Mouse (Mus musculus) midbrain, postnatal 0 days (tissue): ENCODE results near the gene Gm13698. TPM values are rescaled to one million over a fixed set of nuclear protein-coding genes. Genes with fewer than 3 reads are reported as not detected.
"Not testable (repeated sequence)": the region's sequence is repeated elsewhere in the genome, so short reads cannot be mapped to it uniquely, and the experiment has no call there.

Source experiments
- ATAC-seq: fragments of 200-750 bp; cut with Nextera tagmentation; 2 replicates; pipeline ENCODE4 v1.8.0; 2017; ENCODE audit warnings: moderate number of reproducible peaks, mild to moderate bottlenecking, moderate TSS enrichment, moderate library complexity; ENCODE audit not compliant: low FRiP score
- DNase-seq: peaks from one replicate; pipeline ENCODE4 v3.0.0-alpha.2; 2015; ENCODE audit warnings: low spot score
- H3K27ac ChIP-seq: fragments of 300-500 bp; sonication (generic); 2 replicates; pipeline ENCODE4 v1.5.1; 2014; ENCODE audit warnings: low read depth, mild to moderate bottlenecking, low read length, mixed read lengths
- H3K27me3 ChIP-seq: fragments of 300-500 bp; sonication (generic); 2 replicates; pipeline ENCODE4 v1.6.1; 2014; ENCODE audit warnings: low read length, control low read depth, mixed read lengths; ENCODE audit not compliant: insufficient read depth
- H3K36me3 ChIP-seq: fragments of 300-500 bp; sonication (generic); 2 replicates; pipeline ENCODE4 v1.6.1; 2014; ENCODE audit warnings: low read length, control low read depth, mixed read lengths; ENCODE audit not compliant: insufficient read depth
- H3K4me1 ChIP-seq: fragments of 300-500 bp; sonication (generic); 2 replicates; pipeline ENCODE4 v1.6.1; 2014; ENCODE audit warnings: mild to moderate bottlenecking, control low read depth, antibody characterized with exemption, low read length, mixed read lengths; ENCODE audit not compliant: insufficient read depth
- H3K4me2 ChIP-seq: fragments of 300-500 bp; sonication (generic); 2 replicates; pipeline ENCODE4 v1.6.1; 2014; ENCODE audit warnings: low read depth, mild to moderate bottlenecking, low read length, mixed read lengths; ENCODE audit not compliant: poor library complexity, severe bottlenecking
- H3K4me3 ChIP-seq: fragments of 300-500 bp; sonication (generic); 2 replicates; pipeline ENCODE4 v1.5.1; 2014; ENCODE audit warnings: low read depth, mild to moderate bottlenecking, low read length, moderate library complexity
- H3K9ac ChIP-seq: fragments of 300-500 bp; sonication (generic); replicated peaks from 2 replicates; pipeline ENCODE4 v1.6.1; 2014; ENCODE audit warnings: mild to moderate bottlenecking, low read length, moderate library complexity, mixed read lengths; ENCODE audit not compliant: poor library complexity, severe bottlenecking
- H3K9me3 ChIP-seq: fragments of 300-500 bp; sonication (generic); 2 replicates; pipeline ENCODE4 v1.6.1; 2016; ENCODE audit warnings: low read length, control low read depth
- WGBS: fragments of 180-500 bp; shearing (Covaris S2); extraction: QIAGEN DNeasy Blood & Tissue Kit; methylation state at CpG from one replicate; pipeline ENCODE4 v1.1.7; 2014; 5-methylcytosine and 5-hydroxymethylcytosine counted together
- polyA plus RNA-seq: library from polyadenylated mRNA; unstranded; fragments of >200 nt; fragmentation: Nextera tagmentation; extraction: Ambion mirVana; gene quantifications from 2 replicates; pipeline ENCODE4 v1.2.1, GENCODE M21; 2015
- total RNA-seq: library from RNA; depleted of rRNA; stranded (reverse); fragments of >200 nt; gene quantifications from 2 replicates; pipeline ENCODE4 v1.2.3, GENCODE M21; 2014; rRNA removed

The Gm13698 gene
- total and polyA plus RNA-seq, 2 experiments from 2014 or later: not detected

DNA sequence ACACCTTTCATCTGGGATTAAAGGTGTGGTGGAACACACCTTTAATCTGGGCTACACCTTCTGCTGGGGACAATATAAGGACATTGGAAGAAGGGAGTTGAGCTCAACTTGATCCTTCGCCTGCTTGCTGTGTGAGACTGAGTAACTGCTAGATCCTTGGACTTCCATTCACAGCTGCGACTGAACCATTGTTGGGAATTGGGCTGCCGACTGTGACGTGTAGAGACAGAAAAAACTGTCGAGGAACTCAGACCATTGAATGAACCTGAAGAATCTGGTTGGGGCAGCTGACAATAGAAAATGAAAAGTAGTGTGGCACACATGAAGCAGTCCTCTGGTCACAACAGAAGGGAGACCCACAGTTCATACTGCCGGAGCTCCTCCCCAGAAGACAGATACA lies 23.1 kb downstream of the Gm13698 start, which contains the start of gene Gm13694:
Gm13694 (plus strand) TSS at position 301 of the 400 bp plus-strand sequence.
- H3K27me3 ChIP-seq, H3K4me2 ChIP-seq, H3K9me3 ChIP-seq, H3K4me1 ChIP-seq, ATAC-seq, H3K27ac ChIP-seq, DNase-seq, H3K4me3 ChIP-seq, H3K9ac ChIP-seq, H3K36me3 ChIP-seq: not testable (repeated sequence)
- WGBS: no CpG with 5 or more reads among the region's 6 CpGs

- no CpG with 5 or more reads among the region's 6 CpGs for WGBS
- not testable (repeated sequence) for H3K27ac ChIP-seq, H3K27me3 ChIP-seq, ATAC-seq, H3K9ac ChIP-seq, H3K4me2 ChIP-seq, DNase-seq, H3K36me3 ChIP-seq, H3K4me1 ChIP-seq, H3K4me3 ChIP-seq, H3K9me3 ChIP-seq
Observed at GRCm38 (mm10) chr2:83984443-83984842, 28.9 kb downstream of the Gm13698 start, which contains the start of gene Gm13697. TSS of gene Gm13697 (plus strand) at chr2:83984743.

GRCm38 (mm10) chr2:83990253-83990652 lies 34.8 kb downstream of the Gm13698 start, which contains the start of gene Gm13691:
TSS of gene Gm13691 (plus strand) at chr2:83990553.
- DNase-seq, H3K4me1 ChIP-seq, H3K9me3 ChIP-seq, H3K36me3 ChIP-seq, ATAC-seq, H3K4me2 ChIP-seq, H3K9ac ChIP-seq, H3K27me3 ChIP-seq, H3K27ac ChIP-seq, H3K4me3 ChIP-seq: not testable (repeated sequence)
- WGBS: no CpG with 5 or more reads among the region's 6 CpGs

GRCm38 (mm10) chr2:83993639-83994255 lies 38.3 kb downstream of the Gm13698 start:
- not testable (repeated sequence) for H3K9me3 ChIP-seq, DNase-seq, H3K27ac ChIP-seq, ATAC-seq, H3K4me1 ChIP-seq, H3K9ac ChIP-seq, H3K4me2 ChIP-seq, H3K4me3 ChIP-seq, H3K27me3 ChIP-seq, H3K36me3 ChIP-seq
- 73% methylated on average over 6 of the region's 9 CpGs for WGBS

DNA sequence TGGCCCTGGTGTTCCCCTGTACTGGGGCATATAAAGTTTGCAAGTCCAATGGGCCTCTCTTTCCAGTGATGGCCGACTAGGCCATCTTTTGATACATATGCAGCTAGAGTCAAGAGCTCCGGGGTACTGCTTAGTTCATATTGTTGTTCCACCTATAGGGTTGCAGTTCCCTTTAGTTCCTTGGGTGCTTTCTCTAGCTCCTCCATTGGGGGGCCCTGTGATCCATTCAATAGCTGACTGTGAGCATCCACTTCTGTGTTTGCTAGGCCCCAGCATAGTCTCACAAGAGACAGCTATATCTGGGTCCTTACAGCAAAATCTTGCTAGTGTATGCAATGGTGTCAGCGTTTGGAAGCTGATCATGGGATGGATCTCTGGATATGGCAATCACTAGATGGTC lies 39.0 kb downstream of the Gm13698 start:
- not testable (repeated sequence) for H3K4me3 ChIP-seq, H3K4me1 ChIP-seq, H3K9ac ChIP-seq, H3K36me3 ChIP-seq, H3K27me3 ChIP-seq, H3K4me2 ChIP-seq, ATAC-seq, H3K9me3 ChIP-seq, DNase-seq, H3K27ac ChIP-seq
- no CpG with 5 or more reads among the region's 3 CpGs for WGBS

Other genes starting within 250 kb of the Gm13698 start
- 30.5 and 30.7 TPM in 2 replicates for gene Itgav, start 231.3 kb upstream of the Gm13698 start, total RNA-seq
- 26.7 and 30.8 TPM in 2 replicates for gene Itgav, start 231.3 kb upstream of the Gm13698 start, polyA plus RNA-seq
- 98.6 and 116 TPM in 2 replicates for gene Fam171b, start 143.1 kb upstream of the Gm13698 start, total RNA-seq
- 91.8 and 97.9 TPM in 2 replicates for gene Fam171b, start 143.1 kb upstream of the Gm13698 start, polyA plus RNA-seq
- not detected in 2 replicates for gene Zswim2, start 14.5 kb upstream of the Gm13698 start, total RNA-seq
- 0.12 TPM in 1 of 2 replicates, not detected in the other for gene Zswim2, start 14.5 kb upstream of the Gm13698 start, polyA plus RNA-seq
- gene Gm13693, start 5.8 kb downstream of the Gm13698 start, total RNA-seq: not detected in 2 replicates
- not detected in 2 replicates for gene Gm13693, start 5.8 kb downstream of the Gm13698 start, polyA plus RNA-seq
- not detected in 2 replicates for gene Gm13695, start 11.6 kb downstream of the Gm13698 start, total RNA-seq
- not detected in 2 replicates for gene Gm13695, start 11.6 kb downstream of the Gm13698 start, polyA plus RNA-seq
- gene Gm13696, start 17.4 kb downstream of the Gm13698 start, total RNA-seq: not detected in 2 replicates
- gene Gm13696, start 17.4 kb downstream of the Gm13698 start, polyA plus RNA-seq: not detected in 2 replicates
- gene Gm13694, start 23.2 kb downstream of the Gm13698 start, total RNA-seq: not detected in 2 replicates
- gene Gm13694, start 23.2 kb downstream of the Gm13698 start, polyA plus RNA-seq: not detected in 2 replicates
- gene Gm13697, start 29.1 kb downstream of the Gm13698 start, total RNA-seq: not detected in 2 replicates
- not detected in 2 replicates for gene Gm13697, start 29.1 kb downstream of the Gm13698 start, polyA plus RNA-seq
- not detected in 2 replicates for gene Gm13691, start 34.9 kb downstream of the Gm13698 start, total RNA-seq
- gene Gm13691, start 34.9 kb downstream of the Gm13698 start, polyA plus RNA-seq: not detected in 2 replicates